Mouse (Mus musculus): ENCODE measurements around the gene Tas2r139.
"Not testable (repeated sequence)": the region's sequence is repeated elsewhere in the genome, so short reads cannot be mapped to it uniquely, and the experiment has no call there.

Gene Tas2r139

DNA sequence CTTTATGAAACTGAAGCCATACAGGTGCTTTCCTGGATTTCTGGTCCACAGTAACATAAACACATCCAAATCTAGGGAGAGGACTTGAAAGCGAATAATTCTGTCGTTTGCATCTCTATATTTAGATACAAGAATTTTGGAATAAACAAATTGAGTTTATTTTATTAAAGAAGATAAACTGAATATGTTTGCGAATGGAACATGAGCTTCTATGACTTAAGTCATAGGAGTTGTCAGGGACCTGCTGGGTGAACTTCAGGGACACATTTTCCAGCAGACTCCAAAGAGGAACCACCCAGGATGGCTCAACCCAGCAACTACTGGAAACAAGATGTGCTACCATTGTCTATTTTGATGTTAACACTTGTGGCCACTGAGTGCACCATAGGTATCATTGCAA, at the start of gene Tas2r139:
Gene Tas2r139, plus strand, starts transcription at position 301 of the 400 bp plus-strand sequence.
- Histone ChIP-seq H3K4me3 (replicated peaks; ENCODE audit: low read length) (no peak within 1 kb of the TSS), H3K4me1 (replicated peaks; ENCODE audit: low read depth, low read length) (no peaks in the 10 kb centered on the region), H3K9me3 (ENCODE audit: low read length) (no peaks in the 10 kb centered on the region), H3K27me3 (ENCODE audit: insufficient read depth, low read length) (no peaks in the 10 kb centered on the region), H3K36me3 (ENCODE audit: insufficient read depth, low read length) (no peaks in the 10 kb centered on the region)
- TF ChIP-seq CTCF (conservative IDR thresholded peaks at IDR 0.05; ENCODE audit: low read length) = no peak
- TF ChIP-seq NANOG (IDR thresholded peaks at IDR 0.05; ENCODE audit: borderline replicate concordance, low read length) = no peak
- TF ChIP-seq POU5F1 (IDR thresholded peaks at IDR 0.05; ENCODE audit: borderline replicate concordance, low read length) = no peak

DNA sequence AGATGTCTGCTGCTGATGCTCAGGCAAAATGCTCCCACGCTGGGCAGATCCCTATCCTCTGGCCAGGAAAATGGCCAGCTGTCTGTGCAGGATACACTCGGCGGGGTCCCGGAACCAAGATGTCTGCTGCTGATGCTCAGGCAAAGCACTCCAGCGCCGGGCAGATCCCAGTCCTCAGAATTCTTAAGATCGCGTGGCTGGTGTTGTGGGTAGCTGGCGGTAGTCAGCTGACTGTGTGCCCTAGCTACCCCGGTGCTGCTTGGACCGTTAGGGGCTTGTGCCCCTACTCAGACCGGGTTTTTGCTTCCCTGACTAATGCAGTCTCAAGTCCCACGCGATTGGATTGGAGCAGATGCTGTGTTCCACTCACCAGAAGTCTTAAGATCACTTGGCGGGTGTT, 10.4 kb downstream of the Tas2r139 start:
- H3K9me3 ChIP-seq (ENCODE audit: low read length); H3K4me1 ChIP-seq (replicated peaks; ENCODE audit: low read depth, low read length); H3K36me3 ChIP-seq (ENCODE audit: insufficient read depth, low read length); H3K27me3 ChIP-seq (ENCODE audit: insufficient read depth, low read length): not testable (repeated sequence)
- peak overlapping the region; percentile 68 for H3K4me3 ChIP-seq (replicated peaks; ENCODE audit: low read length)

- Histone ChIP-seq H3K27me3 (ENCODE audit: insufficient read depth, low read length) (0 out of 2 replicates have a peak, but pooled peaks cover 3% of the 10 kb centered on the region), H3K36me3 (ENCODE audit: insufficient read depth, low read length) (no peaks in the 10 kb centered on the region), H3K9me3 (ENCODE audit: low read length) (peaks cover 8% of the 10 kb centered on the region; the same call in 1 of the 2 replicates), H3K4me1 (replicated peaks; ENCODE audit: low read depth, low read length) (no peaks in the 10 kb centered on the region), H3K4me3 (replicated peaks; ENCODE audit: low read length) (no peak overlapping the region)
- TF ChIP-seq CTCF (conservative IDR thresholded peaks at IDR 0.05; ENCODE audit: low read length) = no peak
- TF ChIP-seq NANOG (IDR thresholded peaks at IDR 0.05; ENCODE audit: borderline replicate concordance, low read length) = no peak
- no peak for TF ChIP-seq POU5F1 (IDR thresholded peaks at IDR 0.05; ENCODE audit: borderline replicate concordance, low read length)
These were observed 41.7 kb downstream of the Tas2r139 start for GRCm38 (mm10) chr6:42182462-42182861.

DNA sequence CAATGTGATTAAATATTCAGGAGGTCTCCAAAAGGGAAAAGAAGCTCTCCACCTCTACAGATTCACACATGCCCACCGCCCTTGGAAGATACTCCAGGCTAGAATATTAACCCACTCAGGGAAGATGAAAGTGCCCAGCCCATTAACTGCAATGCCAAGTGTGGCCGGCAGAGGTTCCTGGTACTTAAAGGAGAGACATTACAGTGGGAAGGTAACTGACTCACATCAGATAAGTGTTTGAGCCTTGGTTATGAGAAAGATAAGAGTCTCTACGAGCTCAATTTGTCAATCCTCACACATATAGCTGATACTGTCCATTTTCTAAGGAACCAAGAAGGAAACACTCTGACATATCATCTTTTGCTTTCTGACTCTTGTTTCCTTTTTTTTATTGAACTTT, 45.5 kb downstream of the Tas2r139 start:
- H3K27me3 ChIP-seq (ENCODE audit: insufficient read depth, low read length) = no peaks in the 10 kb centered on the region
- no peak overlapping the region for H3K4me3 ChIP-seq (replicated peaks; ENCODE audit: low read length)
- H3K4me1 ChIP-seq (replicated peaks; ENCODE audit: low read depth, low read length) = no peaks in the 10 kb centered on the region
- TF ChIP-seq NANOG (IDR thresholded peaks at IDR 0.05; ENCODE audit: borderline replicate concordance, low read length) (no peak), CTCF (conservative IDR thresholded peaks at IDR 0.05; ENCODE audit: low read length) (peak; percentile 69), POU5F1 (IDR thresholded peaks at IDR 0.05; ENCODE audit: borderline replicate concordance, low read length) (no peak)
- H3K36me3 ChIP-seq (ENCODE audit: insufficient read depth, low read length) = no peaks in the 10 kb centered on the region
- no peaks in the 10 kb centered on the region for H3K9me3 ChIP-seq (ENCODE audit: low read length)
